Mouse (Mus musculus): ENCODE results near the gene Plgrkt.

- no peak for TF ChIP-seq CTCF (IDR thresholded peaks at IDR 0.05; ENCODE audit: borderline replicate concordance, extremely low read depth, insufficient read depth, insufficient read length)
- TF ChIP-seq POLR2A (IDR thresholded peaks at IDR 0.05; ENCODE audit: borderline replicate concordance, extremely low read depth, insufficient read depth, insufficient read length, poor library complexity, severe bottlenecking) = no peak
Measured at GRCm38 (mm10) chr19:29406042-29407017, 39.1 kb upstream of the Plgrkt start.

Measured in brain, embryonic 14.5 days (tissue).